Mouse (Mus musculus): ENCODE measurements around the gene Slc11a1.

- TF ChIP-seq CTCF (IDR thresholded peaks at IDR 0.05; ENCODE audit: borderline replicate concordance, control insufficient read depth, extremely low read depth, insufficient read depth, low read length, poor library complexity) (no peak), POLR2A (IDR thresholded peaks at IDR 0.05; ENCODE audit: control insufficient read depth, extremely low read depth, insufficient read depth, low read length, poor library complexity) (no peak)
Measured at GRCm38 (mm10) chr1:74397919-74398451, 23.0 kb downstream of the Slc11a1 start.
